In the genomic region with DNA sequence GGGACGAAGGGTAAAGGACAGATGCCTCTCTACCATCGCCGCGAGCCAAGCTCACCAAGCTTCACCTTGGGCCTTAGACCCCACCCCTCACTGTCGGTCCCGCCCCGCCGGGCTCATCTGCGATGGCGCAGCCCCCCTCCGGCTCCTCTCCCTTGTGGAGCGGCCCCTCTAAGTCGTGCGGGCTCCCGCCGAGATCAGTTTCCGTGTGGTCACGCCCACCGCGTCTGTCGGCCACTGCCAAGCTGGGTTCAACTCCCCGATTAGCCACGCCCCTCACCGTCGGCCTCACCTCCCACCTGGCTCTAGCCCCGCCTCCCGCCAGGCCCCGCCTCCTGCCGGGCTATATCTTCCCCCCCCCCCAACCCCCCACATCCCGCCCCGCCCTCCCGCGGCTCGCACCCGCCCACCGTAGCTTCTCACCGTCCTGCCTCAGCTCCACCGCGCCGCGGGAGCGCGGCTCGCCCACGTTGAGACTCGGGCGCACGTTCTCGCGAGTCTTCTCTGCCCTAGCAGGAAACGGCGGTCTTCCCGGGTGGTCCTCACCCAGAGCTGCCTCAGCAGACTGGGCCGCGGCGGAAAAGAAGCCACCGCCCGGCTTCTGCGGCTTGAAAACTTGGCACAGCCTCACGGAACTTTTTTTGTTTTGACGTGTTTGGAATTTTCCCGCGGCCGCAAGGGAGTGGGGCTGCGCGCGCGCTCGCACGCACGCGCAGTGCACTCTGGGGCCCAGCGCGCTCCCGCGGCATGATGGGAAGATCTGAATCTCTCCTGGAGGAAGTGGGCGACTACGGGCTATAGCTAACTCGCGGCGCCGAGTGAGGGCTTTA, we compare ENCODE assay signal across 8 mouse cellular contexts.
DNase-seq lines count a peak whose midpoint lies in the region; ATAC-seq and TF ChIP-seq lines count a peak whose summit lies in the region.

No protein-coding gene starts in this region.

- peak overlapping the region; percentile 61 for H3K4me2 ChIP-seq in forebrain, embryonic 13.5 days
- peak overlapping the region; percentile 89 for H3K4me2 ChIP-seq in liver, postnatal 0 days (ENCODE audit: low read depth, low read length)
- peak overlapping the region; percentile 53 for H3K4me2 ChIP-seq in neural tube, embryonic 14.5 days (ENCODE audit: low read depth, low read length)

- H3K4me1 ChIP-seq in ES-Bruce4 (ENCODE audit: control insufficient read depth, insufficient read depth, low read length): no peaks in the 10 kb centered on the region
- H3K4me1 ChIP-seq in forebrain, embryonic 13.5 days: peaks cover 8% of the 10 kb centered on the region; the same call in 1 of the 2 replicates
- peaks cover 11% of the 10 kb centered on the region for H3K4me1 ChIP-seq in liver, postnatal 0 days (ENCODE audit: insufficient read depth)
- H3K4me1 ChIP-seq in neural tube, embryonic 14.5 days (ENCODE audit: control insufficient read depth, insufficient read depth, low read length): no peaks in the 10 kb centered on the region

- peak overlapping the region; percentile 91 for H3K4me3 ChIP-seq in ES-Bruce4 (ENCODE audit: low read depth, low read length)
- H3K4me3 ChIP-seq in forebrain, embryonic 13.5 days: peak overlapping the region; percentile 60
- H3K4me3 ChIP-seq in liver, postnatal 0 days (ENCODE audit: low read depth, low read length): peak overlapping the region; percentile 86
- peak overlapping the region; percentile 61 for H3K4me3 ChIP-seq in neural tube, embryonic 14.5 days (ENCODE audit: low read depth, low read length)

- DNase-seq in heart, postnatal 10 days: peak; percentile 93
- DNase-seq in large intestine, adult 2 months (ENCODE audit: low read depth, low spot score): peak; percentile 74
- DNase-seq in liver, postnatal 0 days: peak; percentile 98
- peak; percentile 99 for DNase-seq in testis, postnatal 10 days (ENCODE audit: low spot score)

- no peaks in the 10 kb centered on the region for H3K9me3 ChIP-seq in ES-Bruce4 (replicated peaks; ENCODE audit: control insufficient read depth, insufficient read depth, low read length, poor library complexity, severe bottlenecking)
- H3K9me3 ChIP-seq in forebrain, embryonic 13.5 days (replicated peaks): no peaks in the 10 kb centered on the region
- H3K9me3 ChIP-seq in liver, postnatal 0 days (ENCODE audit: low read length): no peaks in the 10 kb centered on the region
- H3K9me3 ChIP-seq in neural tube, embryonic 14.5 days (ENCODE audit: control insufficient read depth, low read length): no peaks in the 10 kb centered on the region

- H3K36me3 ChIP-seq in ES-Bruce4 (ENCODE audit: control insufficient read depth, insufficient read depth, low read length, poor library complexity, severe bottlenecking): no peaks in the 10 kb centered on the region
- H3K36me3 ChIP-seq in forebrain, embryonic 13.5 days (ENCODE audit: poor library complexity, severe bottlenecking): no peaks in the 10 kb centered on the region
- no peaks in the 10 kb centered on the region for H3K36me3 ChIP-seq in liver, postnatal 0 days (replicated peaks; ENCODE audit: insufficient read depth, low read length)
- no peaks in the 10 kb centered on the region for H3K36me3 ChIP-seq in neural tube, embryonic 14.5 days (ENCODE audit: control insufficient read depth, insufficient read depth, low read length)

- TF ChIP-seq CTCF in ES-Bruce4 (IDR thresholded peaks at IDR 0.05; ENCODE audit: low read depth, low read length): no peak
- TF ChIP-seq CTCF in liver, postnatal 0 days (IDR thresholded peaks at IDR 0.05; ENCODE audit: low read depth): 0 out of 2 replicates have a peak, but pooled peaks have one; percentile 3

- H3K27me3 ChIP-seq in ES-Bruce4 (ENCODE audit: control insufficient read depth, insufficient read depth, low read length, poor library complexity, severe bottlenecking): no peaks in the 10 kb centered on the region
- H3K27me3 ChIP-seq in forebrain, embryonic 13.5 days: no peaks in the 10 kb centered on the region
- no peaks in the 10 kb centered on the region for H3K27me3 ChIP-seq in liver, postnatal 0 days (ENCODE audit: insufficient read depth, low read length)
- no peaks in the 10 kb centered on the region for H3K27me3 ChIP-seq in neural tube, embryonic 14.5 days (ENCODE audit: control insufficient read depth, insufficient read depth, low read length)

- H3K9ac ChIP-seq in ES-Bruce4 (ENCODE audit: low read depth, poor library complexity, severe bottlenecking): peak overlapping the region; percentile 88
- peak overlapping the region; percentile 77 for H3K9ac ChIP-seq in forebrain, embryonic 13.5 days
- peak overlapping the region; percentile 86 for H3K9ac ChIP-seq in liver, postnatal 0 days (replicated peaks)
- H3K9ac ChIP-seq in neural tube, embryonic 14.5 days (replicated peaks; ENCODE audit: low read depth, low read length): peak overlapping the region; percentile 63

- peak; percentile 56 for TF ChIP-seq POLR2A in ES-Bruce4 (IDR thresholded peaks at IDR 0.05; ENCODE audit: insufficient read depth, low read length)

- TF ChIP-seq EP300 in ES-Bruce4 (IDR thresholded peaks at IDR 0.05; ENCODE audit: insufficient read depth, low read depth, low read length): 0 out of 2 replicates have a peak, but pooled peaks have one; percentile 46
- peak; percentile 57; the same call in 1 of the 2 replicates for TF ChIP-seq EP300 in liver, postnatal 0 days (IDR thresholded peaks at IDR 0.05; ENCODE audit: low read depth)

- intact Hi-C loops in heart, postnatal 10 days (cut with DNase I): loop anchor here (5.0 kb wide), 2 partner anchors 136 to 386 kb away; partner anchors contain the start of gene Ercc6l2

- H3K27ac ChIP-seq in ES-Bruce4 (ENCODE audit: insufficient read depth, low read length): peak overlapping the region; percentile 92
- peak overlapping the region; percentile 93 for H3K27ac ChIP-seq in forebrain, embryonic 13.5 days
- peak overlapping the region; percentile 98 for H3K27ac ChIP-seq in liver, postnatal 0 days (ENCODE audit: low read depth)
- peak overlapping the region; percentile 91 for H3K27ac ChIP-seq in neural tube, embryonic 14.5 days (ENCODE audit: low read depth, low read length)

- peak; percentile 92 for ATAC-seq in cerebellum, adult (ENCODE audit: insufficient number of reproducible peaks, low FRiP score, low TSS enrichment)
- peak; percentile 95 for ATAC-seq in forebrain, embryonic 13.5 days
- ATAC-seq in liver, postnatal 0 days: peak; percentile 91
- ATAC-seq in neural tube, embryonic 14.5 days (ENCODE audit: low read depth): peak; percentile 96

- WGBS in forebrain, embryonic 13.5 days: under 1% methylated on average over 66 of the region's 82 CpGs
- under 1% methylated on average over 80 of the region's 82 CpGs for whole genome bisulfite sequencing in large intestine, adult 2 months
- under 1% methylated on average over 67 of the region's 82 CpGs for WGBS in liver, postnatal 0 days (ENCODE audit: insufficient replicate concordance)
- WGBS in neural tube, embryonic 14.5 days: under 1% methylated on average over 62 of the region's 82 CpGs

Comparison
In these comparisons a context has a peak if more than half of its experiments do, and no peak if none do; other contexts are left out.
1. Peak in every context shown above with its lines: DNase-seq, ATAC-seq, H3K4me3 ChIP-seq and H3K27ac ChIP-seq.